ENCODE assay signal across 23 mouse cellular contexts in the genomic region with DNA sequence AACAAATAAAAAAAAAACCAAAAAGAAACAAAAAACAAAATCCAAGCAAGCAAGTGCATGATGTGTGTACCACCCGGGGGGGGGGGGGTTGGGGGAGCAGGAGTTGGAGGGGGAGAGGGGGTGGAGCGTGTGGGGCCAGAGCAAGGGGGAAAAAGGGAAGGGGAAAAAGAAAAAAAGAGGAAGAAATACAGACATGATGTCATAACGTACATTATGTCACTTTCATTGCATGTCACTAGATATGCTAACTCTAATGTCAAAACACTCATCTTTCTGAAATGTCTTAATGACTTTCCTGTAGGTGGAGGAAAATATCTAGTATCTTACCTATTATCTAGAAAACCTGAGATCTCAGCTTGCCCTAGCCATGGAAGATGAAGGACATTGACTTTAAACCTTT. TPM values are rescaled to one million over a fixed set of nuclear protein-coding genes. Genes with fewer than 3 reads are reported as not detected.
A peak's percentile ranks its signal among the peaks of the same experiment; 100 is the strongest.
DNase-seq lines count a peak whose midpoint lies in the region; ATAC-seq and TF ChIP-seq lines count a peak whose summit lies in the region.
"Had no signal": no experiment of that assay in that cellular context is flagged by ENCODE, and none has a peak within 500 bp of the region (broad histone marks: within the 10 kb centered on the region; RNA-seq: fewer than 3 reads in every experiment).

No protein-coding gene starts in this region.

- H3K27me3 ChIP-seq in hindbrain, postnatal 0 days (ENCODE audit: insufficient read depth, low read length) = no peaks in the 10 kb centered on the region
- H3K27me3 ChIP-seq: CH12.LX; embryonic facial prominence, embryonic 12.5 days; forebrain, embryonic 13.5 days had no signal

- H3K36me3 ChIP-seq in hindbrain, postnatal 0 days (ENCODE audit: insufficient read depth, low read length) = no peaks in the 10 kb centered on the region
- H3K36me3 ChIP-seq: embryonic facial prominence, embryonic 10.5 days; embryonic facial prominence, embryonic 12.5 days had no signal

- no peak overlapping the region for H3K4me2 ChIP-seq in hindbrain, postnatal 0 days (ENCODE audit: low read depth, low read length)
- H3K4me2 ChIP-seq: embryonic facial prominence, embryonic 12.5 days; forebrain, embryonic 13.5 days had no signal

- ATAC-seq in megakaryocyte progenitor cell, adult 5-6 weeks (replicated peaks; ENCODE audit: poor library complexity) = peak; percentile 78
- ATAC-seq in hindbrain, postnatal 0 days = no peak
- ATAC-seq: activated CD4-positive, CD25-positive, alpha-beta regulatory T cell, adult 4 months; CD4-positive, CD25-positive, alpha-beta regulatory T cell, adult 4 months; forebrain, embryonic 13.5 days; Patski had no signal

- no peak for TF ChIP-seq CTCF in gastrocnemius, adult 2 months (IDR thresholded peaks at IDR 0.05)
- TF ChIP-seq CTCF in hindbrain, postnatal 0 days (IDR thresholded peaks at IDR 0.05; ENCODE audit: low read depth) = no peak

- H3K4me3 ChIP-seq in gastrocnemius, adult 2 months = no peak overlapping the region
- no peak overlapping the region for H3K4me3 ChIP-seq in hindbrain, postnatal 0 days (ENCODE audit: low read length)
- H3K4me3 ChIP-seq: embryonic facial prominence, embryonic 10.5 days; embryonic facial prominence, embryonic 12.5 days; forebrain, embryonic 13.5 days had no signal

- intact Hi-C loops in gastrocnemius, adult 2 months (cut with DNase I) = no loop called here
- intact Hi-C loops in gastrocnemius, postnatal 14 days (cut with DNase I; ENCODE audit: low total_unique reads) = no loop called here

- 82% methylated on average over 3 of the region's 3 CpGs for WGBS in hindbrain, postnatal 0 days

- H3K9me3 ChIP-seq in hindbrain, postnatal 0 days (ENCODE audit: low read length) = no peaks in the 10 kb centered on the region
- H3K9me3 ChIP-seq: embryonic facial prominence, embryonic 10.5 days; embryonic facial prominence, embryonic 12.5 days; forebrain, embryonic 13.5 days had no signal

- H3K4me1 ChIP-seq in hindbrain, postnatal 0 days (ENCODE audit: insufficient read depth, low read length) = no peaks in the 10 kb centered on the region
- H3K4me1 ChIP-seq: embryonic facial prominence, embryonic 10.5 days; embryonic facial prominence, embryonic 12.5 days; forebrain, embryonic 13.5 days had no signal

- H3K9ac ChIP-seq in hindbrain, postnatal 0 days (replicated peaks; ENCODE audit: low read length) = no peak overlapping the region
- H3K9ac ChIP-seq: embryonic facial prominence, embryonic 12.5 days; forebrain, embryonic 13.5 days had no signal

- no peak for DNase-seq in gastrocnemius, adult 2 months
- no peak for DNase-seq in gastrocnemius, postnatal 14 days
- peak; percentile 1 for DNase-seq in testis, postnatal 10 days (ENCODE audit: low spot score)
- DNase-seq in testis, postnatal 14 days (ENCODE audit: low spot score) = no peak
- DNase-seq in neural tube, embryonic 10.5 days (ENCODE audit: extremely low spot score, low spot score) = no peak
- DNase-seq in hindbrain, postnatal 0 days (ENCODE audit: low spot score) = no peak
- DNase-seq: adrenal gland, adult 8-10 months; adrenal gland, postnatal 14 days; adrenal gland, postnatal 36 days; B cell, adult 2 months; cerebellum, adult 11-12 months; cerebellum, adult 2 months; cerebellum, adult 9-10 months; cerebellum, postnatal 10 days; cerebellum, postnatal 25 days had no signal

- H3K27ac ChIP-seq in gastrocnemius, adult 2 months = peak overlapping the region; percentile 4; the same call in 1 of the 2 replicates
- no peak overlapping the region for H3K27ac ChIP-seq in hindbrain, postnatal 0 days
- H3K27ac ChIP-seq: embryonic facial prominence, embryonic 10.5 days; embryonic facial prominence, embryonic 12.5 days; forebrain, embryonic 13.5 days had no signal

RNA-seq across cellular contexts. Expression of a gene that starts 14.1 kb away (rescaled TPM):
- 10 to 100 TPM; 21.8 to 23.5 TPM for total RNA-seq in gastrocnemius, adult 2 months (2021)
- total RNA-seq in gastrocnemius, postnatal 14 days (2021) = 10 to 100 TPM; 15.1 to 20.7 TPM
- total RNA-seq in megakaryocyte progenitor cell, adult 5-6 weeks (2015) = 37.8 and 45.5 TPM in 2 replicates
- total RNA-seq in megakaryocyte progenitor cell, adult 5-6 weeks (2017) = 9.7 and 13.9 TPM in 2 replicates
- total RNA-seq in hindbrain, postnatal 0 days (2014; rRNA removed) = 17.0 and 21.0 TPM in 2 replicates
- 58.4 and 59.0 TPM in 2 replicates for polyA plus RNA-seq in hindbrain, postnatal 0 days (2015; fragmentation: Nextera tagmentation; extraction: Ambion mirVana)
